Mouse (Mus musculus) layer of hippocampus, adult 9-10 months (tissue): ENCODE measurements around the gene Edem2.
A peak's percentile ranks its signal among the peaks of the same experiment; 100 is the strongest.
"Not testable (repeated sequence)": the region's sequence is repeated elsewhere in the genome, so short reads cannot be mapped to it uniquely, and the experiment has no call there.

Experiments
- DNase-seq: peaks from one replicate; pipeline ENCODE4 v3.0.0; 2022; ENCODE audit warnings: low spot score

Edem2 gene

DNA sequence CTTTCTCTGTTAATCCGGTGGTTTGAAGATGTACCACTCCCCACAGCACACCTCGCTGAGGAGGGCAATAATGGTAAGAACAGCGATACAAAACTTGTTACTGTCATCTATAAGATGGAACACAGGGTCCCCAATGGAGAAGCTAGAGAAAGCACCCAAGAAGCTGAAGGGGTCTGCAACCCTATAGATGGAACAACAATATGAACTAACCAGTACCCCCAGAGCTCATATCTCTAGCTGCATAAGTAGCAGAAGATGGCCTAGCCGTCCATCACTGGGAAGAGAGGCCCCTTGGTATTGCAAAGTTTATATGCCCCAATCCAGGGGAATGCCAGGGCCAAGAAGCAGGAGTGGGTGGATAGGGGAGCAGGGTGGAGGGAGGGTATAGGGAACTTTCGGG is 6.5 kb upstream of the Edem2 start, which contains the start of gene Gm17581:
Gene Gm17581 (minus strand): TSS at position 101 of the 400 bp plus-strand sequence.
- not testable (repeated sequence) for DNase-seq

DNA sequence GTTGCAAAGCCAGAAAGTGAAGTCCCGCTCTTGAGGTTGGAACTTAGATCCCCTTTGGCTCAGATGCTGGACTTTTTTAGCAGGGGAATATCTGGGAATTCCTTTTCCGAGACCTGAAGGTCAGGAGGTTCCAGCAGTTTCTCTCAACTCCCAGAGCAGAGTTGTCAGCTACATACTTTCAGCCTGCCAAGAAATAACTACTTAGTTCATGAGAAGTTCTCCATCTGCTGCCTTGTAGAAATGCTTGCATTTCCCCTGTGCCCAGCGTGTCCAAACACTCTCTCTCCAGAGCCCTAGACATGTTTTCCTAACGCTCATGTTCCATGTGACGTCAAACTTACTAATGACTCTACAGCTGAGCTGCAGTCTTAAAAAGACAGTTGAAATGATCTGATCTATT is 5.8 kb upstream of the Edem2 start:
- DNase-seq: no peak

DNA sequence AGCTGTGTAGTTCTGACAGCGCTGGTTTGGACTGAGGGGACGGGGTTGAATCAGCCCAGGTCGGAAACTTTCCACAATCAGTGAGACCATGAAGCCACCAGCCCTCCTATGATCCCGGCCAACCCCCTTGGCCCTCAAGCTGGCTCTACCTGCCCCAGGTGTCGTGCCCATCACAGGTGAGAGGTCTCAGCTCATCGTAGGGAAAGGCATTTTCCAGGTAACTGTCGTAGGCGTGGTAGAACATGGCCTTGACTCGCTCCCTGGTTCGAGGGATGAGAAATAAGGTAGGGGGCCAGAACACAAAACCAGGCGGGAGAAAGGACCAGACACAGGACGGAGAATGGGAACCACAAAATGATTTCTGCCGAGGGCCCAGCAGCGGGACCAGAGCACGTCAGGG is 533 bp downstream of the Edem2 start:
- no peak for DNase-seq

DNA sequence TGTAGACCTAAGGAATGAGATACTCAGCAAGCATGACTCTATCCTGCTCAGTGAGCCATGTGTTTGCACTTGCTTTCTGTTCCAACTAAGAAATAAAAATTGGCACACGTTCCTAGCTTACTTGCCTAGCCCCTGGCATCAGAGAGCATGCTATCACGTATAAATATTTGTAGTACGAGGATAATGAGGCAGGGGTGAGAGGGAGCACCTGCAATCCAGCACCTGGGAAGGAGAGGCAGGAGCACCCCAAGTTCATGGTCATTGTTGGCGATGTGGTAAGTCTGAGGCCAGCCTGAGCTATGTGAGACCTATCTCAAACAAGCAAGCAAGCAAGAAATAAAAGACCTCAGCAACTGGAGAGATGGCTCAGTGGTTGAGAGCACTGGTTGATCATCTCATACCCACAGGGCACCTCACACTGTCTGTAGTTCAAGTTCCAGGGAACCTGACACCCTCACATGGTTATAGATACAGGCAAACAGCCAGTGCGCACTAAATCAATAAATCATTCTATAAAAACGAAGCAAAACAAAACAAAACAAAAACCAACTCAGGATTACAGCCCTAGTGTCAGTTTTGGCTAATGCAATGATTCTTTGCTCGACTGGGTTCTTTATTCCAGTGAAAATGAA is 1.4 kb downstream of the Edem2 start:
- no peak for DNase-seq

DNA sequence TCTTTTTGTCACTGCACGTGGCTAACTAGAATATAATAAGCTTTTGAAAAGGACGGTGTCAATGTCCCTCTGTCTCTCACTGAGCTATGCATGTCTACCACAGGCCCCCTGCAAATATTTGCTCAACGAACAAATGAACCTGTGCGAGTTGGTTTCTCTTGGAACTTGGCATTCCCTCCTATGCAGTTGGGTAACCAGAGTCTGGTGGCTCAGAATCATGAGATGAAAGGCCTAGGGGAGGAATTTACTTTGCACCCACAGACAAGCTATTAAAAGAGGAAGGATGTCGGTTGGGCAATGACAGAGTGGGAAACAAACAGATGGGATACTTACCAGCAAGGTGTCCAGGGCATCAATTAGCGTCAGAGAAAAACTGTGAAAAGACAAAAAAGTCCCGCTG is 3.0 kb downstream of the Edem2 start:
- no peak for DNase-seq

DNA sequence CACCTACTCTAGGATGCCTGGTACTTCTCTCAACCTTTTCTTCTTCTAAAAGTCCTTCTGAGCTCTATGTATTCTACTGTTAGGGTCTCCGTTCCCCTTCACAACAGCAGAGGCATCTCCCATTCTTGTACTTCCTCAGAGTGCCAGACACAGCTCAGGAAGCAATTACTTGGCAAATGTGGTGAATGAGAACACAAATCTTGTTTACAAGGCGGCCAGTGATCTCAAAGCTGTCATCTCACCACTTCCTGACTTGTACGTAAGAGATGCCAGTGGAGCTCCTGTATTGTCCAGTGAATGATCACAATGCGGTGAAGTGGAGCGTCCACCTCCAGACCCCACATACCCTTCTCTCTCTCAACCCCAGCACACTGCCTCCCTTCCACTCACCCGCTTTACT is 4.7 kb downstream of the Edem2 start:
- no peak for DNase-seq

DNA sequence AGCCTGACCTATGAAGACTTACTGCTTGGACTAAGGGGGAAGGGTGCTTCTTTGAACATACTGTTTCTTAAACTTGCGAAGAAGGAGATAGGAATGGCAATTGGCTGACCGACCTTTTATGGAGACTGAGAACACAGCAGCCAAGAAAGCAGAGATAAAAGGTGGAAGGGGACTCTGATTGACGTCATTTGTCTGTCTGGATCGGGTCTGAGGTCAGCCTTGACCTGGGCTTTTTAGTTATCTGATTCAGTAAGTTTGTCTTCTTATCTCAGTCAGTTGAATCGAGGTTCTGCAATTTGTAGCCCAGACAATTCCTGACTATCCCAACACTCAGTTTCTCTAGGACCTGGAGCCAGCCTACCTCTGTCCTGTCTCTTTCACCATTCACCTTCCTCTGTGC is 5.2 kb downstream of the Edem2 start:
- no peak for DNase-seq

DNA sequence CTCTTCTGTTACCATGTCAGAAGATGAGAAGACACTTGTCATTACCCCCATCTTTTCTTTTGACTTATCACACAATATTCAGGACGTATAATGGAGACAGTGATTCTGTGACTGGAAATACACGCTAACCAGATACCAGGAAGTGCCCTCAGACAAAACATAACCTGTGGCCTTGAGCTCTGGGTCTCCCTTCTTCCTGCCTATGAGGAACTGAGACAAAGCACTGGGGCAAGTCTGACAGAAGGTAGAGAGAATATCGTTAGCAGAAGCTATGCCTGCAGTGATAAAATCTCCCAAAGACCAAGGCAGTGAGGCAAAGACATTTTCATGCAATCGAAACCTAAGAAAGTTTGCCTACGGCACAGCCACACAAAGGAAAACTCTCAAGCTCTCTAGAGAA is 8.7 kb downstream of the Edem2 start:
- no peak for DNase-seq

DNA sequence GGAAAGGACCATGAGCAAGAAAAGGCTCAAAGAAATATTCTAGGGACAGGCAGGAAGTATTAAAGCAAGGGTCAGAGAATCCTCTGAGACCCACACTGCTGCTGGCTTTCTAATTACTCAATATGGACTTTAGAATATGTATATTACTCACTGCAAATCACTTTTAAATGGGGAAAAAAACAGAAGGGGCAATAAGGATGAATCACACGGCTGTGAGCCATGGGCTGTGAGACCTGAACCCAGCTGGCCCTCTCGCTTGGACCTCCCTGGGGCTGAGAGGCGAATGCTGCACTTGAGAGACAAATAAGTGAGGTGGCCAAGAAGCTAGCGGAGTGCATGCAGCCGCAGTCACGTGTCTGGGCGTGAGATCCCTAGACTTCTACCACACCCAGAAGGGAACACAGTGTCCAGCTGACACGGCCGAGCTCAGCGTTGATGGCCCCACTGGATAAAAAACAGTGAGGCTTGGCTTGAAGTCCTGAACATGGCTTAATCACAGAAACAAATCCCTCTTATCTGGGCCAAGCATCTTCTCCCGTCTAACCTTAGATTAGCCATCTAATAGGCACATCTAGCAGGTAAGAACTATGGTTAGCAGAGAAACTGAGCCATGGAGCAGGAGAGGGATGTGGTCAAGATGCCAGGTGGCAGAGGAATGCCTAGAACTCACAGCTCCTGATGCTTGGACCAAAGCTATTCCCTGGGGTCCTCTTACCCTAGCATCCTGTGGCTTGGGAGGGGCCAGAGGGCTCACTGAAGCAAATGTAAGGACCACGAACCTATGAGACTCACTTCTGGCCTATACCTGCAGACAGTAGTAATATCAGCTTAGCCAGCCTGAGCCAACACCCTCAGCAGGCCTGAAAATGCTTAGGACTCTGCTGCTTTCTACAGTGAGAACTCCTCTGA is 11.9 kb downstream of the Edem2 start:
- DNase-seq: no peak

DNA sequence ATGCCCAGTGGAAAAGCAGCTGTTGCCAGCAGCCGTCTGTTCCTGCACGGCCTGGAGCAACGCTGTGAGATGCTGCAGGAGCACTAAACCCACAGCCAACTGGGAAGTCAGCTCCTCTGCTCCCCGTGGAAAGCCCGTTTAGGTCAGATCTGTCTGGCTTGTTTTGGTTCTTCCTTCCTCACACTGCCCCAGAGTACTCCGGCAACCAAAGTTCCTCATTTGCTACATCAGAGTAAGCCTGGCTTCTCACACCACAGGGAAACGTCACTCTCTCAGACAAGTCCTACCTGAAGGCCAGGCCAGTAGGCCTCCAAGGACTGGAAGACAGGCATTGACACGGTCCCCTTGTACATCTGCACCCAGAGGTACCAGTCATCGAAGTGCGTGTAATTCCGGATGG is 18.7 kb downstream of the Edem2 start:
- DNase-seq: no peak

DNA sequence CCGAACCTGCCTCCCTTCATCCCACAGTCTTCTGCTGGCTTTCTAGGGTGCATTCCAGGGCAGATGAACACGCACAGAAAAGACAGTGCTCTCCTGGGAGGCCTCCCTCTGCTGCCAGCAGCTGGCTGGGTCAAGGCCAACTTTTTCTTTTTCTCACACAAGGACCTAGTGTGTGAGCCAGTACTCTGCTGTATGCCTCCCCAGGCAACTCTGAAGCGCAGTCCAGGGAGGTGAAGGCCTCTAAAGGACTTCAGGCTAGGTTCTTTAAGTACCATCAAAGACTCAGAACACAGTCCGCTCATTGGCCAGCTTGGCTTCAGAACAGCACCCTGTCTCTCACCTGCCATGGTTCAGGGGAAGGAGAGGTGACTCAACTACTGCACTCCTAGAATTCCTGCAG is 22.0 kb downstream of the Edem2 start:
- DNase-seq: no peak

DNA sequence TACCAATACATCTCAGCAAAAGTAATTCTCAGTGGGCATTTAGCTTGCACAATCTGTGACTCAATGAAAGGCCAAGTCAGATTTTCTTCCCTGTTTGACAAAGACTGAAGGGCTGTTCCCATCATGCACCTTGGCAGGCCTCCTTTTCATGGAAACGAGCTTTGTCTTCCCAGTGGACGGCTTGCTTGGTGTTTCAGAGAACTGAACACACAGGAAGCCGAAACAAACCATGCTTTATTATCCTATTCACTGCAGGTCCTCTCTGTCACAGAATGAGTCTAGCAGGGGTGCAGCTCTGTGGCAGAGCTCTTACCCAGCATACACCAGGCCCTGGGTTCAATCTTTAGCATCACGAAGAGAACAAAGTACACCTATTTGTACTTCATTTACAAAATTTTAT is 25.6 kb downstream of the Edem2 start:
- no peak for DNase-seq

DNA sequence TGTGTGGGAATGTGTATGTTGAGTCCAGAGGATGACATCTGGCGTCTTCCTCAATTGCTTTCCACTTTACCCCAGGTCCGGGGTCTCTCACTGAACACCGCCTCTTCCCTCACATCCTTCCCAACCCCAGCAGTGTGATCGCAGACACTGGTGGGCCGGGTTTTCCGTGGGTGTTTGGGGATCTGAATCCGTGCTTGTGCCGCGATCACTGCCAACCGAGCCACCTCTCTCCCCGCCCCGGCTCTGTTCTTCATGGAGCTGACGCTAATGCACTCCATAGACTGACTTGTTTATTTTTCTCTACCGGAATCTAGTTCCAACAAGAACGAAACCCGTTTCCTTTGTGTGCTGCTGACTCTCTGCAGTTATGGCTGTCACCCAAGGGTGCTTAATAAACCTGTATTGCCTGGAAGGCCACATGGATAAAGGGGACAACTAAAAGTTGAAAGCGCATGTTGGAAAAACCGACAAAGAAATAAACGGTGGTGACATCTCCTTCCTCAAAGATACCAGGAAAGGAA is 27.8 kb downstream of the Edem2 start:
- DNase-seq: no peak

DNA sequence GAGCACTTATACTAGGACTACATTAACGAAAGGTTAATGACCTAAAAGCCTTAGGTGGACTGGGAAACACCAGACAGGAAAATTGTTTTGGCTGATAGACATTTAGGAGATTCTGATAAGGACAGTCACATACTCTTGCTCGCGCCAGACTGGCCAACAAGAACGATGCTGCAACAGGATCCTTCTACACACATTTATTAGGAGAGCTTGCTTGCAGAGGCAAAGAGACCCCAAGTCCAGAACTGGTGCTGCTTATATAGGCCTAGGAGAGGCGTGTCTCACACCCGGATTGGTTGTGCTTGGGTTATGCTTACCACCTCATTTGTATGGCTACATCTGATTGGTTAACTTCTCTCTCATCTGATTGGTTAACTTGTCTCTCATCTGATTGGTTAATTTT is 30.8 kb downstream of the Edem2 start:
- DNase-seq: not testable (repeated sequence)

DNA sequence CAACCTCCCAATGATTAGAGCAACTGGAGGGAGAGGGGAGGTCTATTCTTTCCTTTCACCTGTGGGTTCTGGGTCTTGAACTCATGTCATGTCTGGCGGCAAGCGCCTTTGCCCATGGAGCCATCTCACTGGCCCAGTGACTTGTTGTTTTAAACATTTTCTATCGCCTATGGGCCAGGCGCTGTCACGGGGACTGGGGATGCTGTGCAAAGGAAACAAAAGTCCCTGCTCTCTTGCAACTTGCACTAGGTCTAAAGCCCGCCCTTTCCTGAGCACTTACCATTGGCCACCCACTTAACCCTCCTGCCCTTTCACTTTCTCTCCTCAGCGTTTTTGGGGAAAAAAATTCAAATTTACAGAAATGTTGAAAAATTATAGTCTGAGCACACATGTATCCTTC is 32.4 kb downstream of the Edem2 start:
- DNase-seq: no peak

DNA sequence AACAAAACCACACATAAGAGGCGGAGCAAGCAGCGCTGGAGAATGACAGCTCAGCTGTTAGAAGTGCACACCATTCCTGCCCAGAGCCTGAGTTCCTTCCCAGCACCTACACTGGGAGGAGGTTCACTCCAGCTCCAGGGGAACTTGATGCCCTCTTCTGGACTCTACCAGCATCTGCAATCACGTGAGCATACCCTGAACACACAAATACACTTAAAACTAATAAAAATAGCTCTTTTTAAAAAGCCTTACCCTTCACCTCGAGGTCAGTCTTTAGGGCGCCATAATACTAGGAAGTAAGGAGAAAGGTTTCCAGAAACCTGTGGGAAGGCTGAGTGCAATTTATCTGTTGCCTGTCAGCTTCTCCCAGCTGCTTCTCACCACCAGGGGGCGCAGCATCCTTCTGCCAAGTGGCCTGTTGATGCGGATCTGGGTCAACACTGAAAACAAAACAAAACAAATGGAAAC is 33.1 kb downstream of the Edem2 start:
- DNase-seq: peak; percentile 77

DNA sequence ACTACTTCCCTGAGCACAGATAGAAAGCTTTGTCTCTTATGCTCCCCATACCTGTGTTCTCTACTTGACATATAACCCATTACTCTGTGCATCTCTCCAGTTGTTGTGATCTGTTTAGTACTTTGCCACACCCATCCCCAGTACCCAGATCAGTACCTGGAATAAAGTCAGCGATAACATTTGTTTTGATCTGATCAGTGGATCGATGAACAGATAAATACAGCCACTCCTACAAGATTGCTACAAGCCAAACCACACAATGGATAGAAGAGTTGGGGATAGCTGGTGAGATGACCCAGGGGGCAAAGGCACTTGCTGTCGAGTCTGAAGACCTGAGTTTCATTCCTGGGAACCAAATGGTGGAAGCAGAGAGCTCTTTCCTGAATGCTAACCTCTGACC is 34.0 kb downstream of the Edem2 start:
- no peak for DNase-seq

DNA sequence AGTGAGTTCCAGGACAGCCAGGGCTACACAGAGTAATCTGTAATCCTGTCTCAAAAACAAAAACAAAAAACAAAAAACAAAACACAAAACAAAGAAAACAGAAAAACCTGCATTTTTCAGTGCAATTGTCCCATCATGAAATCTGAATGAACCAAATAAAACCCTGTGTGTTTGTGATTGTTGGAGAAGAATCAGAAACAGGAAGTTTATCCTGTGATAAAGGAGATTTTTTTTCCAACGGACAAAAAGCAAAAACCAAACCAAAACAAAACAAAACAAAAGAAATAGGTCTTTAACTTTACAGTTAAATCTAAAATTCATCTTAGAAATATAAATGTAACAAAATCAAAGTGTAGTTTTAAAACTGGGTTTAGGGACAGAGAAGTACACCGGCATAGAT is 34.7 kb downstream of the Edem2 start:
- no peak for DNase-seq

DNA sequence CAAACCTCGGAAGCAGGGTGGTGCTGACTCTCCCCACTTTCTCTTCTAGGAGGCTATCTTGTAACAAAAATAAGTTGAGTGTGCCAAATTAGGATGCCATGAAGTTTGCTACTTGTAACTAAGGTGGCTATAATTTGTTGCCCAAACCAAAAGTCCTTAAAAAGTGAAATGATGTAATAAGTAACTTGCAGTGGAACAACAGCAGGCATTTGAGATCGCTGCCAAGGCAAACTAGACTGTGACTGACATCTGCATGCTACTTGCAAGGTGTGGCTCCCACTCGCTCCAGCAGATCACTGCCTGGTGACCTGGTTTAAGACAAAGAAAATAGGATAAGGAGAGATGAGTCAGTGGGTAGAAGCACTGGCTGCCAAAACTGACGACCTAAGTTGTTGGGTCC is 36.1 kb downstream of the Edem2 start:
- DNase-seq: no peak

DNA sequence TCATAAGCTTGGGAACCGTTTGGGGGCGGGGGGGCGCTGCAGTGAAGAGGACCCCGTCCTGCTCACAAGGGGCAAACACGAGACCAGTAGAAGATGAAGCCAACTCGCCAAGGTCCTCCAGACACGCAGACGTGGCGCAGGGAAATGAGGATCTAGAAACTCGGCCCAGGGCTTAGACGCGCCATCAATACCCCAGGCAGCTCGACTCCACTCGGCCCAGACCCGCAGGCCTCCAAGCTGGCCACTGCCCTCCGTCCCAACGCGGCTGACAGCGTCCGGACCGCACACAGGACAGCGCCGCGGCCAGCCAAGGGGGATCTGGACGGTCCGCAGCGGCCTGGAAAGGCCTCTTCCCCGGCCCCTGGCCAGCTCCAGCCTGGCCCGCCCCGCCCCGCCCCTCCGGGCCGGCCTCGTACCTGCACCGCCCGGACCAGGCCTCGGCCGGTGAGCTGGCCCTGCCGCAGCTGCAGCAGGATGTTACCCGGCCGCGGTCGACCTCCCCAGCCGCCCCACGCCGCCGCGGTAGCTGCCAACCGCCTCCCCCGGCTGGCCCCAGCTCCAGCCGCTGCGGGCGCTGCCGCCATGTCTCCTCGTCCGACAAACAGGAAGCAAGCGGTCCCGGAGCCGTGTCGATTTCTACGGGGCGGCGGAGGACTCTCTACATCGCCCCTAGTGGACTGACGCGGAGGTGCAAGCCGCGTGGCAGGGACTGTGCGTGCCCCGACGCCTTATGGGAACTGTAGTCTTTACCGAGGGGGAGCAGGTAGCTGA is 37.4 kb downstream of the Edem2 start, which contains the start of gene Trpc4ap:
Gene Trpc4ap (minus strand): TSS at position 662 of the 771 bp plus-strand sequence.
- peak; percentile 89 for DNase-seq

DNA sequence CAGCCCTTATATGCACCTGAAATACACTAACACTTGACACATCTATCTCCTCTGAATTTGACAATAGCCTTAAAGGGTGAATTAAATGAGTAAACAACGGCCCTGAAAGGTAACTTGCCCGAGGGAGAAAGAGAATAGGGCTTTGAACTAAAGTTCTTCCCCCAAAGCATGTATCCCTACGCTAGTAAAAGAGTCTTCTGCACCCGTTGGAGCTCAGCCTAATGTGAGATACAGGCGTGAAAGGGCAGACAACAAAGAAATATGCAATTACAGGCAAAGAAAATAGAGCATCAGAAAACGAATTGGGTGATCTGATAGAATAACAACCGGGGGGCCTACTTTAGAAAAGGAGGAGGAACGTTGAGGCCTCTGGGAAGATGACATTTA is 37.9 kb downstream of the Edem2 start:
- no peak for DNase-seq

DNA sequence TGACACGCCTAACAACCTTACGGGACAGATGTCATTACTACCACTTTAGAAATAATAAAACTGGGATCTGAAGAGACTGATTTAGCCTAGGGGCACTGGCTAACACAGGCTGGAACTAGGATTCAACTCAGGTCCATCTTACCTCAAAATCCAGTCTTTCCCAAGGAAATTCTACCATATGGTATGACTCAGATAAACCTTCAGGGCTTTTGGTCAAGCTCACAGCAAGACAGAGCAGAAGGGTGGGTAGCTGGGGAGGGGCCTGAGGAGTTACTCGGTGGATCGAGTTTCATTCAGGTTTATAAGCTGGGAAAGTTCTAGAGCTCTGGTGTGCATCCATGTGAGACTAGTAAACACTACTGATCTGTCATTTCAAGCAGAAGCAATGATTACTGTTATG is 40.1 kb downstream of the Edem2 start:
- DNase-seq: no peak
